Mouse (Mus musculus): Measurements from ENCODE around the gene Urb2. TPM values are rescaled to one million over a fixed set of nuclear protein-coding genes. Genes with fewer than 3 reads are reported as not detected.
A peak's percentile ranks its signal among the peaks of the same experiment; 100 is the strongest.

Urb2 gene
- polyA plus RNA-seq (2015; fragmentation: Nextera tagmentation; extraction: Ambion mirVana) = 1.3 and 1.6 TPM in 2 replicates

GRCm38 (mm10) chr8:124021237-124022227 lies at the start of gene Urb2, which contains the start of gene Taf5l:
Gene Urb2, plus strand, starts transcription at chr8:124021508.
Gene Taf5l, minus strand, starts transcription at chr8:124021397.

GRCm38 (mm10) chr8:123982826-123983400 lies 38.4 kb upstream of the Urb2 start, which contains the start of gene Abcb10:
Gene Abcb10, minus strand, starts transcription at chr8:123983122.

MicroRNAs within 50 kb of the gene (microRNA counts, 519-probe panel; counts per million panel counts)
- microRNA mmu-miR-1967 = 296 counts per million, percentile 58 among the panel's probes with 10 or more counts

Small RNAs within 50 kb of the gene (microRNA-seq; reads per million reads assigned to microRNA genes)
- 0 reads per million in 2 experiments for gene Mir1967

Other genes starting within 250 kb of the Urb2 start
- 30.0 and 31.8 TPM in 2 replicates for gene Rab4a, start 215.5 kb upstream of the Urb2 start, polyA plus RNA-seq (2015; fragmentation: Nextera tagmentation; extraction: Ambion mirVana)
- gene Ccsap, start 161.3 kb upstream of the Urb2 start, polyA plus RNA-seq (2015; fragmentation: Nextera tagmentation; extraction: Ambion mirVana) = 1.7 and 2.1 TPM in 2 replicates
- gene Acta1, start 126.8 kb upstream of the Urb2 start, polyA plus RNA-seq (2015; fragmentation: Nextera tagmentation; extraction: Ambion mirVana) = 58,493 and 71,510 TPM in 2 replicates
- 9.6 and 11.1 TPM in 2 replicates for gene Nup133, start 72.2 kb upstream of the Urb2 start, polyA plus RNA-seq (2015; fragmentation: Nextera tagmentation; extraction: Ambion mirVana)
- 6.9 and 7.4 TPM in 2 replicates for gene Abcb10, start 38.4 kb upstream of the Urb2 start, polyA plus RNA-seq (2015; fragmentation: Nextera tagmentation; extraction: Ambion mirVana)
- 12.2 and 13.3 TPM in 2 replicates for gene Taf5l, start 111 bp upstream of the Urb2 start, polyA plus RNA-seq (2015; fragmentation: Nextera tagmentation; extraction: Ambion mirVana)
- gene Galnt2, start 209.9 kb downstream of the Urb2 start, polyA plus RNA-seq (2015; fragmentation: Nextera tagmentation; extraction: Ambion mirVana) = 32.1 and 40.5 TPM in 2 replicates